Mouse (Mus musculus): ENCODE results near the gene Serpina3g. TPM values are rescaled to one million over a fixed set of nuclear protein-coding genes. Genes with fewer than 3 reads are reported as not detected.

Gene Serpina3g
- polyA plus RNA-seq, 1 experiment from 2014 or later, result 1.3 TPM

DNA sequence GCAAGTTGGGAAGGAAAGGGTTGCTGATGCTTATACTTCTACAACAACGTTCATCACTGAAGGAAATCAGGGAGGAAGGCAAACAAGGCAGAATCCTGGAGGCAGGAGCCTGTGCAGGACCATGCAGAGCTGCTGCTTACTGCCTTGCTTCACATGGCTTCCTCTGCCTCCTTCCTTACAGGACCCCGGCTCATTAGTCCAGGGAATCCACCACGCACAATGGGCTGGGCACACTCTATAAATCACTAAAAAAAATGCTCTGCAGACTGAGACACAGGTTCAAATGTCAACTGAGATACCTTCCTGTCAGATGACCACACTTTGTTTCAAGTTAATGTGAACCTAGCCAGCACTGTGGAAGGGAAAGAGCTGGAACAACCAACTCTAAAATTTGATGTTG lies 25.0 kb downstream of the Serpina3g start:
- Histone ChIP-seq H3K4me1 (ENCODE audit: control insufficient read depth, insufficient read depth, low read length) (no peaks in the 10 kb centered on the region), H3K36me3 (ENCODE audit: control insufficient read depth, insufficient read depth, low read length) (no peaks in the 10 kb centered on the region), H3K27me3 (ENCODE audit: control insufficient read depth, insufficient read depth, low read length) (no peaks in the 10 kb centered on the region), H3K9me3 (ENCODE audit: control insufficient read depth, low read depth, low read length) (no peaks in the 10 kb centered on the region), H3K27ac (ENCODE audit: low read length) (no peak overlapping the region), H3K4me2 (replicated peaks; ENCODE audit: low read depth, low read length) (no peak overlapping the region), H3K9ac (replicated peaks; ENCODE audit: low read depth, low read length) (no peak overlapping the region), H3K4me3 (ENCODE audit: low read depth, low read length) (no peak overlapping the region)
- ATAC-seq (ENCODE audit: insufficient number of reproducible peaks, insufficient read depth, low FRiP score, low read depth), result no peak
- WGBS, result 43% methylated on average over 3 of the region's 3 CpGs

DNA sequence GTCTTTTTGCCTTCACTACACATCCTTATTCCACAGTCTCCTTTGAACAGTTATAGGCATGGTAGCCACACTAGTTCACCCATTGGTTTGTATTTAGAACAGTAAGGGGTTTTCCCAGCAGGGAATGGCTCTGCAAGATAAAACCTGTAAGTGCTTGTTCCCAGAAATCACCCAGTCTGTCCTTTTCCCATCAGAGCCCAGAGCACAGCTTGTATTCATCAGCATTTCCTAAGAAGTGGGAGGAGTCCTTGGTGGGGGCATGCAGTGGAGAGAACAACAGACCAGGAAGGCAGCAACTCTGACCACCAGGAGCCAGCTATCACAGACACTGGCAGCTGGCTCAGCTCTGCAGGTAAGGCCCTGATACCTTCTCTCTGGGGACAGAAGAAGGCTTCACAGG lies 26.8 kb downstream of the Serpina3g start, which contains the start of gene Serpina3i:
TSS of gene Serpina3i (plus strand) at position 260 of the 400 bp plus-strand sequence.
- H3K4me2 ChIP-seq (replicated peaks; ENCODE audit: low read depth, low read length), result no peak within 1 kb of the TSS
- H3K9me3 ChIP-seq (ENCODE audit: control insufficient read depth, low read depth, low read length), result no peaks in the 10 kb centered on the region
- H3K4me3 ChIP-seq (ENCODE audit: low read depth, low read length), result no peak within 1 kb of the TSS
- no peak within 1 kb of the TSS for H3K9ac ChIP-seq (replicated peaks; ENCODE audit: low read depth, low read length)
- no peak for ATAC-seq (ENCODE audit: insufficient number of reproducible peaks, insufficient read depth, low FRiP score, low read depth)
- no peaks in the 10 kb centered on the region for H3K36me3 ChIP-seq (ENCODE audit: control insufficient read depth, insufficient read depth, low read length)
- no peaks in the 10 kb centered on the region for H3K27me3 ChIP-seq (ENCODE audit: control insufficient read depth, insufficient read depth, low read length)
- no peaks in the 10 kb centered on the region for H3K4me1 ChIP-seq (ENCODE audit: control insufficient read depth, insufficient read depth, low read length)
- H3K27ac ChIP-seq (ENCODE audit: low read length), result no peak within 1 kb of the TSS

DNA sequence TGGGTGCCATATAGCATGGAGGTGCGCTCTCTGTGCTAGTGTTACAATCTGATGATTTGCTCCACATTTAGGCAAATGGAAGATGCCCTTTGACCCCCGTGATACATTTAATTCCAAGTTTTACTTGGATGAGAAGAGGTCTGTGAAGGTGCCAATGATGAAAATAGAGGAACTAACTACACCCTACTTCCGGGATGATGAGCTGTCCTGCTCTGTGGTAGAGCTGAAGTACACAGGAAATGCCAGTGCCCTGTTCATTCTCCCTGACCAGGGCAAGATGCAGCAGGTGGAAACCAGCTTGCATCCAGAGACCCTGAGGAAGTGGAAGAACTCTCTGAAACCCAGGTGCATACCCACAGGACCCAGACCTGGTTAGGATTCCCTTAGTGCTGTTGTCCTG lies 30.3 kb downstream of the Serpina3g start:
- H3K4me3 ChIP-seq (ENCODE audit: low read depth, low read length), result no peak overlapping the region
- no peak overlapping the region for H3K27ac ChIP-seq (ENCODE audit: low read length)
- H3K36me3 ChIP-seq (ENCODE audit: control insufficient read depth, insufficient read depth, low read length), result no peaks in the 10 kb centered on the region
- H3K4me2 ChIP-seq (replicated peaks; ENCODE audit: low read depth, low read length), result no peak overlapping the region
- H3K9ac ChIP-seq (replicated peaks; ENCODE audit: low read depth, low read length), result no peak overlapping the region
- no peaks in the 10 kb centered on the region for H3K27me3 ChIP-seq (ENCODE audit: control insufficient read depth, insufficient read depth, low read length)
- WGBS, result 78% methylated on average over 3 of the region's 3 CpGs
- no peaks in the 10 kb centered on the region for H3K9me3 ChIP-seq (ENCODE audit: control insufficient read depth, low read depth, low read length)
- ATAC-seq (ENCODE audit: insufficient number of reproducible peaks, insufficient read depth, low FRiP score, low read depth), result no peak
- no peaks in the 10 kb centered on the region for H3K4me1 ChIP-seq (ENCODE audit: control insufficient read depth, insufficient read depth, low read length)

DNA sequence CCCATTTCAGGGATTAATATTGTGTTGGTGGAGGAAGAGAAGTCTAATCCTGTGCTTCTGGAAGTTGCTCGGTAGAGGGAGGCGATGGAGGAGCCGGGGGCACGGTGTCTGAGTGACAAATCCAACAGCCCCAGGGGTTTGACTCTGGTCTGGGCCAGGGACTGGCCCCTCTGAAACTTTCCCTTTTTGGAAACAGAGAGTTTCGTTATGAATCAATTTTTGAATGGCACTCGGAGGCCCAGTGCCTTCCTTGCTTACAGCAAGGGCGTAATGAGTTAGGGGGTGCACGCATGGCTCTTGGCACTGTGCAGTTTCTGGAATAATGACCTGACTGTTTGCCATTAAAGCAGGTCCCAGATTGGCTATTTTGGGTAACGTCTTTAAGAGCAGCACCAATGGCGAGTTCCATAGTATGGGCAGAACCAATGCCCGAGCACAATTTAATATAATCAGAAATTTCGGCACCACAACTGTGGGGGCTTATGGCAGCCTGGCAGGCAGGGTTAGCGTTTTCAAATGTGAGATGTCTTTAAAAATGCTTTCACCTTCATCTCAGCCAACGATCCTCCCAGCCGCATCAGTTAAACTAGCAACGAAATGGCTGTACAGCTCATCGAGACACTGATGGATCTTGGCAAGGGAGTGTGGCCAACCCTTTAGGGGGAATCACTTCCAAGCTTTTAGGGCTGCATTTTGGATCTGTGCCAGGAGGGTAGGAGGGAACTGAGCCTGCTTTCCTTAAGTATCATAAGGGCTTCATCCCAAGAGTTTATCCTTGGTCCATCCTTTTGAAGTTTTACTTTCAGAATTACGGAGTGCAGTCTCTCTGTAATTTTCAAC lies 42.4 kb downstream of the Serpina3g start:
- Histone ChIP-seq H3K9me3 (ENCODE audit: control insufficient read depth, low read depth, low read length) (no peaks in the 10 kb centered on the region), H3K36me3 (ENCODE audit: control insufficient read depth, insufficient read depth, low read length) (no peaks in the 10 kb centered on the region), H3K4me1 (ENCODE audit: control insufficient read depth, insufficient read depth, low read length) (no peaks in the 10 kb centered on the region), H3K27ac (ENCODE audit: low read length) (no peak overlapping the region), H3K4me3 (ENCODE audit: low read depth, low read length) (no peak overlapping the region), H3K27me3 (ENCODE audit: control insufficient read depth, insufficient read depth, low read length) (no peaks in the 10 kb centered on the region), H3K9ac (replicated peaks; ENCODE audit: low read depth, low read length) (no peak overlapping the region), H3K4me2 (replicated peaks; ENCODE audit: low read depth, low read length) (no peak overlapping the region)
- 77% methylated on average over 18 of the region's 18 CpGs for WGBS
- no peak for ATAC-seq (ENCODE audit: insufficient number of reproducible peaks, insufficient read depth, low FRiP score, low read depth)

DNA sequence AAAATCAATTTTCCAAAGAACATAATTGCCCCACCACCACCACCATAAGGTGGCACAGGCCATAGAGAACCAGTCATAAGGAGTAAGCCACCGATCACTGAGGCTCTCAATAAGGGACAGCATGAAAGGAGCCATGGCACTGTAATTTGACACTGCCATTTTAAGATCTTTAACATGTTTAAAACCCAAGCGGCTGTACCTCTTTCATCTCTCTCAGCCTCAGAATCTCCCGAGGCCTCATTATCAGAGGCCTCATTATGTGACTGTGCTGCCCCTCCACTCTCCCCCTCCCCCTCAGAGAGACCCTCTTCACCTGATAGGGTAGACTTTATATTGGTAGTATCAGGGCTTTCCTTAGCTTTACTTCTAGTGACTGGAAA lies 43.0 kb downstream of the Serpina3g start:
- Histone ChIP-seq H3K27me3 (ENCODE audit: control insufficient read depth, insufficient read depth, low read length) (no peaks in the 10 kb centered on the region), H3K9ac (replicated peaks; ENCODE audit: low read depth, low read length) (no peak overlapping the region), H3K4me2 (replicated peaks; ENCODE audit: low read depth, low read length) (no peak overlapping the region), H3K4me1 (ENCODE audit: control insufficient read depth, insufficient read depth, low read length) (no peaks in the 10 kb centered on the region), H3K36me3 (ENCODE audit: control insufficient read depth, insufficient read depth, low read length) (no peaks in the 10 kb centered on the region), H3K4me3 (ENCODE audit: low read depth, low read length) (no peak overlapping the region), H3K9me3 (ENCODE audit: control insufficient read depth, low read depth, low read length) (no peaks in the 10 kb centered on the region), H3K27ac (ENCODE audit: low read length) (no peak overlapping the region)
- ATAC-seq (ENCODE audit: insufficient number of reproducible peaks, insufficient read depth, low FRiP score, low read depth), result no peak
- WGBS, result 14% methylated on average over 3 of the region's 3 CpGs

DNA sequence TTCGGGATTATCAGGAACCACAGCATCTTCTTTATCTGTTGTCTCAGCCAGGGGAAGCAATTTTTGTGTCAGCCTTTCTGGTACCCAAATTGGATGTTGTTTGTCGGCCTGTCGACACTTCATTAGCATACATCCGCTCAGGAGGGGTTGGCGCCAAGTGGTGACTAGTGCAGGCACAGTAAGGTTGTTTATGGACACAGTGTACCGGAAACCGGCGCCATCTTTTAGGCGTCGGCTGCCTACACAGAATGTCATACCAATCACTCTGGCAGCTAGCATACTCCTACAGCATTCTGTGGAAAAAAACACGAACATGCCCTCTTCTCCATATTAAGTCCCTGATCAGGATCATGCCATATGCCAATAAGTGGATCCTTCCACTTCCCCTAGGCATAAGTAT lies 47.3 kb downstream of the Serpina3g start:
- Histone ChIP-seq H3K4me3 (ENCODE audit: low read depth, low read length) (no peak overlapping the region), H3K27ac (ENCODE audit: low read length) (no peak overlapping the region), H3K36me3 (ENCODE audit: control insufficient read depth, insufficient read depth, low read length) (no peaks in the 10 kb centered on the region), H3K4me2 (replicated peaks; ENCODE audit: low read depth, low read length) (no peak overlapping the region), H3K4me1 (ENCODE audit: control insufficient read depth, insufficient read depth, low read length) (no peaks in the 10 kb centered on the region), H3K9ac (replicated peaks; ENCODE audit: low read depth, low read length) (no peak overlapping the region), H3K9me3 (ENCODE audit: control insufficient read depth, low read depth, low read length) (no peaks in the 10 kb centered on the region), H3K27me3 (ENCODE audit: control insufficient read depth, insufficient read depth, low read length) (no peaks in the 10 kb centered on the region)
- WGBS, result 94% methylated on average over 11 of the region's 11 CpGs
- ATAC-seq (ENCODE audit: insufficient number of reproducible peaks, insufficient read depth, low FRiP score, low read depth), result no peak

DNA sequence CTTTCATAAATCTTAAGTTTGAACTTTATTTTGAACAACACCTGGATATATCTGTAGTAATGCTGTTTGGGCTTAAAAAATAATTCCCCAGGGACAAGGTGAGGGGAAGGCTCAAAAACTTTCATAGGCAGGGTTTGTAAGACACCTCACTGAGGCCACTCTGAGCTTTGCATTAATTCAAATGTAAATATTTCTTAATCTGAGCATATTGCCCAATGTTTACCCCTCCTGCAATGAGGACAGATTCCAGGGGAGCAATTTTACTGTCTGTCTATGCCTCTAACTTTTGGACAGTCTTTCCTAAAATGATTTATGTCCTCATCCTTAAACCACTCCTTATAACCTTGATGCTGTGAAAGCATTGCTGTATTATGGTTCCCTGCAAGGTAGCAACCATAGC lies 52.3 kb downstream of the Serpina3g start:
- no peak for ATAC-seq (ENCODE audit: insufficient number of reproducible peaks, insufficient read depth, low FRiP score, low read depth)

DNA sequence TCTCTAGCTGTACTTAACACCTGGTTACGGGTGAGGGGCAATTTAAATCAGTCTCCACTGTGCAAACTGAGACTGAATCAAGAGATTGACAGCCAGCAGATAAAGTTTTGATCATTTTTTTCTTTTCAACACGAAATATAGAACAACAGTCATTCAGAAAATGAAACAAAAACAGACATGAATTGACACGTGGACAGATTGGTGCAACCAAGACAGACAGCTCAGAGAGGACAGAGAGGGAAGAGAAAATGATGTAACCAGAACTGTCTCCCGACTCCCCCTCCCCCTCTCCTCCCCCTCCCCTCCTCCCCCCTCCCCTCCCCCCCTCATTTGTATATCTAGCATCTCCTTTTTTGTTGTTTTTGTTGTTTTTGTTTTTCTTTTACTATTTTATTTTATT lies 53.8 kb downstream of the Serpina3g start:
- Histone ChIP-seq H3K27ac (ENCODE audit: low read length) (no peak overlapping the region), H3K9me3 (ENCODE audit: control insufficient read depth, low read depth, low read length) (no peaks in the 10 kb centered on the region), H3K4me2 (replicated peaks; ENCODE audit: low read depth, low read length) (no peak overlapping the region), H3K36me3 (ENCODE audit: control insufficient read depth, insufficient read depth, low read length) (no peaks in the 10 kb centered on the region), H3K4me3 (ENCODE audit: low read depth, low read length) (no peak overlapping the region), H3K27me3 (ENCODE audit: control insufficient read depth, insufficient read depth, low read length) (no peaks in the 10 kb centered on the region), H3K4me1 (ENCODE audit: control insufficient read depth, insufficient read depth, low read length) (no peaks in the 10 kb centered on the region), H3K9ac (replicated peaks; ENCODE audit: low read depth, low read length) (no peak overlapping the region)
- ATAC-seq (ENCODE audit: insufficient number of reproducible peaks, insufficient read depth, low FRiP score, low read depth), result no peak
- WGBS, result 49% methylated on average over 4 of the region's 4 CpGs

More for the DNA sequence above, 52.3 kb downstream of the Serpina3g start:
- H3K4me3 ChIP-seq (ENCODE audit: low read depth, low read length), result no peak overlapping the region
- H3K27ac ChIP-seq (ENCODE audit: low read length), result no peak overlapping the region
- no peaks in the 10 kb centered on the region for H3K9me3 ChIP-seq (ENCODE audit: control insufficient read depth, low read depth, low read length)
- no peaks in the 10 kb centered on the region for H3K27me3 ChIP-seq (ENCODE audit: control insufficient read depth, insufficient read depth, low read length)
- H3K4me2 ChIP-seq (replicated peaks; ENCODE audit: low read depth, low read length), result no peak overlapping the region
- no peaks in the 10 kb centered on the region for H3K36me3 ChIP-seq (ENCODE audit: control insufficient read depth, insufficient read depth, low read length)
- no peak overlapping the region for H3K9ac ChIP-seq (replicated peaks; ENCODE audit: low read depth, low read length)
- no peaks in the 10 kb centered on the region for H3K4me1 ChIP-seq (ENCODE audit: control insufficient read depth, insufficient read depth, low read length)

Measured in stomach, embryonic 14.5 days (tissue).